Mouse (Mus musculus): ENCODE measurements around the gene Nags.
A peak's percentile ranks its signal among the peaks of the same experiment; 100 is the strongest.

GRCm38 (mm10) chr11:102096887-102097391 lies 48.4 kb upstream of the Nags start:
- TF ChIP-seq POLR2A (IDR thresholded peaks at IDR 0.05; ENCODE audit: low read depth, low read length) (no peak), CTCF (conservative IDR thresholded peaks at IDR 0.05; ENCODE audit: insufficient read depth, insufficient read length, low read depth, low read length) (peak; percentile 57)

All from kidney, adult 2 months (tissue).